In the genomic region with DNA sequence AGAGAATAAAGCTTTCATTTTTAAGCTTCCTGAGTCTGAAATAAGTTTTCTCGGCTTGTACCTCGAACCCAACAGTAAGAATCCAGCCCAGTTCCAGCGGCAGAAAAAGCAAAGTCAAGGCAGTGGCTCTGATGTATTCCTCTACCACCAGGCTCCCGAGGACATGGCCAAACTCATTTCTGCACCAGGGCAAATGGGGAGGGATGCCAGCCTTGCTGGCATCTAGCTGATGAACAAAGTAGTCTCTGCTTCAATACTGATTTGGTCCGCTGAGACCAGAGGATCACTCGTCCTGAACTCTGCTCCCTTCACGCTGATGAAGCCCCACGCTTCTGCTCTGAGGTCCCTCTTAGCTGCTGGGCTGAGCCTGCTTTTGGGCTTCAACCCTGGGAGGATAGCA, we compare ENCODE assay signal across 15 mouse cellular contexts. TPM values are rescaled to one million over a fixed set of nuclear protein-coding genes. Genes with fewer than 3 reads are reported as not detected.
DNase-seq lines count a peak whose midpoint lies in the region; ATAC-seq and TF ChIP-seq lines count a peak whose summit lies in the region.
"Had no signal": no experiment of that assay in that cellular context is flagged by ENCODE, and none has a peak within 500 bp of the region (broad histone marks: within the 10 kb centered on the region; RNA-seq: fewer than 3 reads in every experiment).

No protein-coding gene starts in this region.

- intact Hi-C loops in gastrocnemius, adult 2 months (cut with DNase I), result no loop called here
- intact Hi-C loops in gastrocnemius, postnatal 36 days (cut with DNase I), result no loop called here
- intact Hi-C loops in left cerebral cortex, postnatal 36 days (cut with DNase I), result no loop called here

- H3K4me1 ChIP-seq in kidney, postnatal 0 days (replicated peaks; ENCODE audit: insufficient read depth, low read length), result peaks cover 7% of the 10 kb centered on the region; the same call in 1 of the 2 replicates
- H3K4me1 ChIP-seq in embryonic facial prominence, embryonic 13.5 days, result peaks cover 17% of the 10 kb centered on the region

- H3K4me2 ChIP-seq in kidney, postnatal 0 days (ENCODE audit: low read length), result no peak overlapping the region
- peak overlapping the region; percentile 88; the same call in 1 of the 2 replicates for H3K4me2 ChIP-seq in embryonic facial prominence, embryonic 13.5 days

- no peak for DNase-seq in gastrocnemius, adult 2 months
- DNase-seq in gastrocnemius, postnatal 36 days, result no peak
- no peak for DNase-seq in kidney, postnatal 0 days (ENCODE audit: low spot score)
- no peak for DNase-seq in kidney, adult 9 months
- peak; percentile 12 for DNase-seq in CD4-positive helper T cell, adult 2 months (ENCODE audit: low read depth, low spot score)
- DNase-seq in left cerebral cortex, postnatal 36 days (ENCODE audit: low spot score in 2 of 2), result no peak
- DNase-seq: adrenal gland, adult 2 months; cerebellum, adult 9-11 months; lung, postnatal 10 days; thymus, postnatal 36 days had no signal

- WGBS in kidney, postnatal 0 days, result 72% methylated on average over 8 of the region's 8 CpGs
- 79% methylated on average over 8 of the region's 8 CpGs for WGBS in embryonic facial prominence, embryonic 13.5 days

- no peak overlapping the region for H3K9ac ChIP-seq in kidney, postnatal 0 days (ENCODE audit: low read depth, low read length)
- H3K9ac ChIP-seq in embryonic facial prominence, embryonic 13.5 days, result no peak overlapping the region

- H3K36me3 ChIP-seq in kidney, postnatal 0 days (ENCODE audit: insufficient read depth, low read length), result no peaks in the 10 kb centered on the region
- H3K36me3 ChIP-seq in embryonic facial prominence, embryonic 13.5 days, result no peaks in the 10 kb centered on the region

- ATAC-seq in kidney, postnatal 0 days (replicated peaks; ENCODE audit: low FRiP score, low read depth), result no peak
- ATAC-seq in embryonic facial prominence, embryonic 13.5 days (ENCODE audit: insufficient number of reproducible peaks, insufficient read depth, low FRiP score, low TSS enrichment, low read depth), result no peak
- no peak for ATAC-seq in erythroblast, adult 5-6 weeks (replicated peaks; ENCODE audit: low FRiP score, poor library complexity, severe bottlenecking)

- no peaks in the 10 kb centered on the region for H3K27me3 ChIP-seq in kidney, postnatal 0 days (ENCODE audit: insufficient read depth, low read length)
- no peaks in the 10 kb centered on the region for H3K27me3 ChIP-seq in embryonic facial prominence, embryonic 13.5 days
- H3K27me3 ChIP-seq: forebrain, embryonic 13.5 days had no signal

- no peak for TF ChIP-seq CTCF in gastrocnemius, adult 2 months (IDR thresholded peaks at IDR 0.05)
- no peak for TF ChIP-seq CTCF in kidney, postnatal 0 days (IDR thresholded peaks at IDR 0.05; ENCODE audit: low read depth)

- peak overlapping the region; percentile 96; the same call in 1 of the 2 replicates for H3K27ac ChIP-seq in gastrocnemius, adult 2 months
- peak overlapping the region; percentile 92 for H3K27ac ChIP-seq in kidney, postnatal 0 days
- no peak overlapping the region for H3K27ac ChIP-seq in embryonic facial prominence, embryonic 13.5 days

- H3K9me3 ChIP-seq in kidney, postnatal 0 days (replicated peaks; ENCODE audit: low read length), result no peaks in the 10 kb centered on the region
- no peaks in the 10 kb centered on the region for H3K9me3 ChIP-seq in embryonic facial prominence, embryonic 13.5 days
- H3K9me3 ChIP-seq: forebrain, embryonic 13.5 days had no signal

- H3K4me3 ChIP-seq in gastrocnemius, adult 2 months, result peak overlapping the region; percentile 85
- H3K4me3 ChIP-seq in kidney, postnatal 0 days (replicated peaks; ENCODE audit: low read depth, low read length), result no peak overlapping the region
- H3K4me3 ChIP-seq in embryonic facial prominence, embryonic 13.5 days, result no peak overlapping the region

RNA-seq across cellular contexts. Expression of a gene that starts 1.1 kb away (rescaled TPM):
- 10 to 100 TPM; 30.1 to 37.8 TPM for total RNA-seq in gastrocnemius, adult 2 months (2021)
- total RNA-seq in gastrocnemius, postnatal 36 days (2021), result 10 to 100 TPM; 28.8 to 34.5 TPM
- polyA plus RNA-seq in kidney, postnatal 0 days (2015; fragmentation: Nextera tagmentation; extraction: Ambion mirVana), result 94.0 and 106 TPM in 2 replicates
- 73.9 and 76.8 TPM in 2 replicates for polyA plus RNA-seq in embryonic facial prominence, embryonic 13.5 days (2015; fragmentation: Nextera tagmentation; extraction: Ambion mirVana)
- 10 to 100 TPM; 35.0 to 36.9 TPM for total RNA-seq in left cerebral cortex, postnatal 36 days (2021)
- 16.9 and 46.1 TPM in 2 replicates for total RNA-seq in erythroblast, adult 5-6 weeks (2015; ENCODE audit: low replicate concordance)
- total RNA-seq in erythroblast, adult 5-6 weeks (2017; ENCODE audit: low replicate concordance), result 37.9 and 42.3 TPM in 2 replicates

RNA-seq across cellular contexts. Expression of a gene that starts 7.4 kb away (rescaled TPM):
- not detected for total RNA-seq in gastrocnemius, adult 2 months (2021)
- total RNA-seq in gastrocnemius, postnatal 36 days (2021), result not detected
- polyA plus RNA-seq in kidney, postnatal 0 days (2015; fragmentation: Nextera tagmentation; extraction: Ambion mirVana), result 0.08 and 0.19 TPM in 2 replicates
- 0.12 TPM in 1 of 2 replicates, not detected in the other for polyA plus RNA-seq in embryonic facial prominence, embryonic 13.5 days (2015; fragmentation: Nextera tagmentation; extraction: Ambion mirVana)
- total RNA-seq in left cerebral cortex, postnatal 36 days (2021), result not detected
- not detected in 2 replicates for total RNA-seq in erythroblast, adult 5-6 weeks (2015; ENCODE audit: low replicate concordance)
- 2.0 TPM in 1 of 2 replicates, not detected in the other for total RNA-seq in erythroblast, adult 5-6 weeks (2017; ENCODE audit: low replicate concordance)
- total RNA-seq: adrenal gland, adult 2 months; gastrocnemius, adult 8-10 months; left cerebral cortex, postnatal 25 days had no signal
- polyA plus RNA-seq: adrenal gland, adult 2 months; forebrain, embryonic 13.5 days had no signal
